In genomic region chr9:107714221-107714952, GRCm38 (mm10) we compare ENCODE assay signal across 8 mouse cellular contexts. TPM values are rescaled to one million over a fixed set of nuclear protein-coding genes. Genes with fewer than 3 reads are reported as not detected.
A peak's percentile ranks its signal among the peaks of the same experiment; 100 is the strongest.
DNase-seq lines count a peak whose midpoint lies in the region; ATAC-seq and TF ChIP-seq lines count a peak whose summit lies in the region.

No protein-coding gene starts in this region.

- no peak for DNase-seq in midbrain, embryonic 10.5 days (ENCODE audit: low spot score)
- peak; percentile 95 for DNase-seq in embryonic facial prominence, embryonic 14.5 days (ENCODE audit: low spot score)
- DNase-seq in hindbrain, embryonic 11.5 days (ENCODE audit: low spot score) = peak; percentile 39
- DNase-seq in limb, embryonic 14.5 days (ENCODE audit: low spot score) = peak; percentile 85
- DNase-seq in stomach, postnatal 0 days (ENCODE audit: low spot score) = peak; percentile 85
- DNase-seq in frontal cortex, postnatal 10 days (ENCODE audit: low spot score in 2 of 2) = no peak
- DNase-seq in spleen, adult 18-20 months = no peak

- no peaks in the 10 kb centered on the region for H3K9me3 ChIP-seq in midbrain, embryonic 10.5 days (replicated peaks)
- no peaks in the 10 kb centered on the region for H3K9me3 ChIP-seq in midbrain, embryonic 13.5 days
- no peaks in the 10 kb centered on the region for H3K9me3 ChIP-seq in embryonic facial prominence, embryonic 14.5 days (ENCODE audit: control insufficient read depth, low read length)
- H3K9me3 ChIP-seq in hindbrain, embryonic 11.5 days (ENCODE audit: control insufficient read depth, low read length) = no peaks in the 10 kb centered on the region
- H3K9me3 ChIP-seq in limb, embryonic 14.5 days (ENCODE audit: control insufficient read depth, low read length) = no peaks in the 10 kb centered on the region
- no peaks in the 10 kb centered on the region for H3K9me3 ChIP-seq in stomach, postnatal 0 days (ENCODE audit: control insufficient read depth, low read length)

- no peak for ATAC-seq in midbrain, embryonic 13.5 days
- ATAC-seq in embryonic facial prominence, embryonic 14.5 days (ENCODE audit: low read depth) = peak; percentile 74
- 0 out of 2 replicates have a peak, but pooled peaks have one; percentile 21 for ATAC-seq in hindbrain, embryonic 11.5 days (ENCODE audit: low FRiP score)
- ATAC-seq in limb, embryonic 14.5 days (ENCODE audit: low FRiP score, low read depth) = peak; percentile 71
- peak; percentile 51 for ATAC-seq in stomach, postnatal 0 days (ENCODE audit: low FRiP score, low TSS enrichment)

- TF ChIP-seq CTCF in stomach, postnatal 0 days (IDR thresholded peaks at IDR 0.05; ENCODE audit: low read depth) = peak; percentile 20; the same call in 1 of the 2 replicates

- no peak overlapping the region for H3K4me2 ChIP-seq in midbrain, embryonic 13.5 days (replicated peaks)
- H3K4me2 ChIP-seq in embryonic facial prominence, embryonic 14.5 days (ENCODE audit: low read depth, low read length) = peak overlapping the region; percentile 20
- H3K4me2 ChIP-seq in hindbrain, embryonic 11.5 days (replicated peaks; ENCODE audit: low read depth, low read length) = no peak overlapping the region
- peak overlapping the region; percentile 23; the same call in 1 of the 2 replicates for H3K4me2 ChIP-seq in limb, embryonic 14.5 days (replicated peaks; ENCODE audit: low read depth, low read length, severe bottlenecking)
- peak overlapping the region; percentile 20 for H3K4me2 ChIP-seq in stomach, postnatal 0 days (replicated peaks; ENCODE audit: low read depth)

- peaks cover 51% of the 10 kb centered on the region for H3K4me1 ChIP-seq in midbrain, embryonic 10.5 days
- peaks cover 31% of the 10 kb centered on the region for H3K4me1 ChIP-seq in midbrain, embryonic 13.5 days (replicated peaks)
- H3K4me1 ChIP-seq in embryonic facial prominence, embryonic 14.5 days (ENCODE audit: control insufficient read depth, insufficient read depth, low read length) = peaks cover 54% of the 10 kb centered on the region
- H3K4me1 ChIP-seq in hindbrain, embryonic 11.5 days (replicated peaks; ENCODE audit: control insufficient read depth, insufficient read depth, low read length) = peaks cover 13% of the 10 kb centered on the region
- H3K4me1 ChIP-seq in limb, embryonic 14.5 days (ENCODE audit: control insufficient read depth, insufficient read depth, low read length) = peaks cover 52% of the 10 kb centered on the region
- peaks cover 26% of the 10 kb centered on the region for H3K4me1 ChIP-seq in stomach, postnatal 0 days (replicated peaks; ENCODE audit: control insufficient read depth, insufficient read depth)

- no peak for TF ChIP-seq POLR2A in limb, embryonic 14.5 days (IDR thresholded peaks at IDR 0.05; ENCODE audit: borderline replicate concordance, extremely low read depth, insufficient read depth, insufficient read length)

- TF ChIP-seq EP300 in stomach, postnatal 0 days (optimal IDR thresholded peaks at IDR 0.05) = peak; percentile 84

- H3K9ac ChIP-seq in midbrain, embryonic 13.5 days (replicated peaks) = no peak overlapping the region
- H3K9ac ChIP-seq in embryonic facial prominence, embryonic 14.5 days (ENCODE audit: low read depth, low read length) = peak overlapping the region; percentile 20; the same call in 1 of the 2 replicates
- H3K9ac ChIP-seq in hindbrain, embryonic 11.5 days (ENCODE audit: low read depth, low read length) = peak overlapping the region; percentile 23; the same call in 1 of the 2 replicates
- H3K9ac ChIP-seq in limb, embryonic 14.5 days (ENCODE audit: low read depth, low read length, severe bottlenecking) = peak overlapping the region; percentile 34; the same call in 1 of the 2 replicates
- peak overlapping the region; percentile 27; the same call in 1 of the 2 replicates for H3K9ac ChIP-seq in stomach, postnatal 0 days (ENCODE audit: low read length)

- peak overlapping the region; percentile 76 for H3K27ac ChIP-seq in midbrain, embryonic 10.5 days (replicated peaks)
- H3K27ac ChIP-seq in midbrain, embryonic 13.5 days = no peak overlapping the region
- H3K27ac ChIP-seq in embryonic facial prominence, embryonic 14.5 days (replicated peaks; ENCODE audit: low read depth, low read length) = peak overlapping the region; percentile 92
- H3K27ac ChIP-seq in hindbrain, embryonic 11.5 days (ENCODE audit: low read depth, low read length) = peak overlapping the region; percentile 36; the same call in 1 of the 2 replicates
- peak overlapping the region; percentile 86 for H3K27ac ChIP-seq in limb, embryonic 14.5 days (replicated peaks; ENCODE audit: low read depth, low read length)
- peak overlapping the region; percentile 84 for H3K27ac ChIP-seq in stomach, postnatal 0 days (replicated peaks)

- H3K27me3 ChIP-seq in midbrain, embryonic 10.5 days (ENCODE audit: low read depth, poor library complexity, severe bottlenecking) = peaks cover 45% of the 10 kb centered on the region
- 0 out of 2 replicates have a peak, but pooled peaks cover 6% of the 10 kb centered on the region for H3K27me3 ChIP-seq in midbrain, embryonic 13.5 days
- no peaks in the 10 kb centered on the region for H3K27me3 ChIP-seq in embryonic facial prominence, embryonic 14.5 days (replicated peaks; ENCODE audit: control insufficient read depth, insufficient read depth, low read length)
- H3K27me3 ChIP-seq in hindbrain, embryonic 11.5 days (ENCODE audit: control insufficient read depth, insufficient read depth, low read length) = peaks cover 7% of the 10 kb centered on the region; the same call in 1 of the 2 replicates
- H3K27me3 ChIP-seq in limb, embryonic 14.5 days (ENCODE audit: control insufficient read depth, insufficient read depth, low read length) = no peaks in the 10 kb centered on the region
- H3K27me3 ChIP-seq in stomach, postnatal 0 days (ENCODE audit: control insufficient read depth, insufficient read depth, low read length) = no peaks in the 10 kb centered on the region

- H3K36me3 ChIP-seq in midbrain, embryonic 10.5 days = no peaks in the 10 kb centered on the region
- H3K36me3 ChIP-seq in midbrain, embryonic 13.5 days = no peaks in the 10 kb centered on the region
- no peaks in the 10 kb centered on the region for H3K36me3 ChIP-seq in embryonic facial prominence, embryonic 14.5 days (ENCODE audit: control insufficient read depth, insufficient read depth, low read length)
- H3K36me3 ChIP-seq in hindbrain, embryonic 11.5 days (ENCODE audit: control insufficient read depth, insufficient read depth, low read length) = no peaks in the 10 kb centered on the region
- no peaks in the 10 kb centered on the region for H3K36me3 ChIP-seq in limb, embryonic 14.5 days (ENCODE audit: control insufficient read depth, insufficient read depth, low read length)
- H3K36me3 ChIP-seq in stomach, postnatal 0 days (ENCODE audit: control insufficient read depth, insufficient read depth, low read length) = no peaks in the 10 kb centered on the region

- H3K4me3 ChIP-seq in midbrain, embryonic 10.5 days = no peak overlapping the region
- H3K4me3 ChIP-seq in midbrain, embryonic 13.5 days (replicated peaks) = no peak overlapping the region
- H3K4me3 ChIP-seq in embryonic facial prominence, embryonic 14.5 days (ENCODE audit: low read depth, low read length) = no peak overlapping the region
- H3K4me3 ChIP-seq in hindbrain, embryonic 11.5 days (ENCODE audit: low read depth, low read length) = no peak overlapping the region
- no peak overlapping the region for H3K4me3 ChIP-seq in limb, embryonic 14.5 days (replicated peaks; ENCODE audit: low read length)
- H3K4me3 ChIP-seq in stomach, postnatal 0 days (ENCODE audit: low read depth, low read length) = no peak overlapping the region

- WGBS in midbrain, embryonic 10.5 days = 18% methylated on average over 12 of the region's 12 CpGs
- WGBS in midbrain, embryonic 13.5 days = 19% methylated on average over 12 of the region's 12 CpGs
- 8% methylated on average over 12 of the region's 12 CpGs for WGBS in embryonic facial prominence, embryonic 14.5 days
- WGBS in hindbrain, embryonic 11.5 days = 20% methylated on average over 12 of the region's 12 CpGs
- 4% methylated on average over 12 of the region's 12 CpGs for WGBS in limb, embryonic 14.5 days
- 14% methylated on average over 12 of the region's 12 CpGs for whole genome bisulfite sequencing in stomach, postnatal 0 days

RNA-seq across cellular contexts. Expression of gene Sema3f, which starts 4.1 kb away (rescaled TPM):
- polyA plus RNA-seq in midbrain, embryonic 10.5 days (2016; fragmentation: Nextera tagmentation; extraction: Ambion mirVana) = 14.9 and 17.2 TPM in 2 replicates
- polyA plus RNA-seq in midbrain, embryonic 13.5 days (2015; fragmentation: Nextera tagmentation; extraction: Ambion mirVana) = 18.9 and 24.6 TPM in 2 replicates
- polyA plus RNA-seq in embryonic facial prominence, embryonic 14.5 days (2014; fragmentation: Nextera tagmentation; extraction: Ambion mirVana) = 32.8 and 36.9 TPM in 2 replicates
- 10.7 and 12.0 TPM in 2 replicates for polyA plus RNA-seq in hindbrain, embryonic 11.5 days (2014; fragmentation: Nextera tagmentation; extraction: Ambion mirVana)
- 228 and 332 TPM in 2 replicates for polyA plus RNA-seq in limb, embryonic 14.5 days (2012; rRNA removed)
- polyA plus RNA-seq in limb, embryonic 14.5 days (2014; fragmentation: Nextera tagmentation; extraction: Ambion mirVana) = 48.8 and 55.6 TPM in 2 replicates
- polyA plus RNA-seq in stomach, postnatal 0 days (2015; fragmentation: Nextera tagmentation; extraction: Ambion mirVana) = 11.7 and 15.1 TPM in 2 replicates

RNA-seq across cellular contexts. Expression of gene Gnat1, which starts 34.9 kb away (rescaled TPM):
- polyA plus RNA-seq in midbrain, embryonic 10.5 days (2016; fragmentation: Nextera tagmentation; extraction: Ambion mirVana) = 3.2 and 3.6 TPM in 2 replicates
- polyA plus RNA-seq in midbrain, embryonic 13.5 days (2015; fragmentation: Nextera tagmentation; extraction: Ambion mirVana) = 2.4 and 2.7 TPM in 2 replicates
- 0.79 and 1.5 TPM in 2 replicates for polyA plus RNA-seq in embryonic facial prominence, embryonic 14.5 days (2014; fragmentation: Nextera tagmentation; extraction: Ambion mirVana)
- 0.84 and 1.2 TPM in 2 replicates for polyA plus RNA-seq in hindbrain, embryonic 11.5 days (2014; fragmentation: Nextera tagmentation; extraction: Ambion mirVana)
- 0.28 and 0.44 TPM in 2 replicates for polyA plus RNA-seq in limb, embryonic 14.5 days (2012; rRNA removed)
- polyA plus RNA-seq in limb, embryonic 14.5 days (2014; fragmentation: Nextera tagmentation; extraction: Ambion mirVana) = 0.55 and 0.57 TPM in 2 replicates
- 2.1 and 2.9 TPM in 2 replicates for polyA plus RNA-seq in stomach, postnatal 0 days (2015; fragmentation: Nextera tagmentation; extraction: Ambion mirVana)

RNA-seq across cellular contexts. Expression of gene Slc38a3, which starts 45.1 kb away (rescaled TPM):
- 9.3 and 11.6 TPM in 2 replicates for polyA plus RNA-seq in midbrain, embryonic 10.5 days (2016; fragmentation: Nextera tagmentation; extraction: Ambion mirVana)
- polyA plus RNA-seq in midbrain, embryonic 13.5 days (2015; fragmentation: Nextera tagmentation; extraction: Ambion mirVana) = 18.7 and 22.0 TPM in 2 replicates
- 7.0 and 7.8 TPM in 2 replicates for polyA plus RNA-seq in embryonic facial prominence, embryonic 14.5 days (2014; fragmentation: Nextera tagmentation; extraction: Ambion mirVana)
- polyA plus RNA-seq in hindbrain, embryonic 11.5 days (2014; fragmentation: Nextera tagmentation; extraction: Ambion mirVana) = 8.0 and 9.8 TPM in 2 replicates
- 22.4 and 31.8 TPM in 2 replicates for polyA plus RNA-seq in limb, embryonic 14.5 days (2012; rRNA removed)
- 3.7 and 6.0 TPM in 2 replicates for polyA plus RNA-seq in limb, embryonic 14.5 days (2014; fragmentation: Nextera tagmentation; extraction: Ambion mirVana)
- 0.95 and 1.1 TPM in 2 replicates for polyA plus RNA-seq in stomach, postnatal 0 days (2015; fragmentation: Nextera tagmentation; extraction: Ambion mirVana)

RNA-seq across cellular contexts. Expression of gene Rbm5, which starts 56.4 kb away (rescaled TPM):
- 200 and 220 TPM in 2 replicates for polyA plus RNA-seq in midbrain, embryonic 10.5 days (2016; fragmentation: Nextera tagmentation; extraction: Ambion mirVana)
- polyA plus RNA-seq in midbrain, embryonic 13.5 days (2015; fragmentation: Nextera tagmentation; extraction: Ambion mirVana) = 282 and 315 TPM in 2 replicates
- 145 and 159 TPM in 2 replicates for polyA plus RNA-seq in embryonic facial prominence, embryonic 14.5 days (2014; fragmentation: Nextera tagmentation; extraction: Ambion mirVana)
- 198 and 241 TPM in 2 replicates for polyA plus RNA-seq in hindbrain, embryonic 11.5 days (2014; fragmentation: Nextera tagmentation; extraction: Ambion mirVana)
- polyA plus RNA-seq in limb, embryonic 14.5 days (2012; rRNA removed) = 185 and 196 TPM in 2 replicates
- polyA plus RNA-seq in limb, embryonic 14.5 days (2014; fragmentation: Nextera tagmentation; extraction: Ambion mirVana) = 163 and 181 TPM in 2 replicates
- polyA plus RNA-seq in stomach, postnatal 0 days (2015; fragmentation: Nextera tagmentation; extraction: Ambion mirVana) = 60.2 and 67.3 TPM in 2 replicates

Comparison
In these comparisons a context has a peak if more than half of its experiments do, and no peak if none do; other contexts are left out.
1. DNase-seq: peak in embryonic facial prominence, embryonic 14.5 days (single experiment), hindbrain, embryonic 11.5 days (single experiment), limb, embryonic 14.5 days (single experiment) and stomach, postnatal 0 days (single experiment); none in midbrain, embryonic 10.5 days (single experiment), frontal cortex, postnatal 10 days (0 of 2) and spleen, adult 18-20 months (0 of 2).
2. H3K4me2 ChIP-seq: peak in embryonic facial prominence, embryonic 14.5 days (single experiment), limb, embryonic 14.5 days (single experiment) and stomach, postnatal 0 days (single experiment); none in midbrain, embryonic 13.5 days (single experiment) and hindbrain, embryonic 11.5 days (single experiment).